Mouse (Mus musculus): ENCODE results near the gene Chd1l.

Gene Chd1l

DNA sequence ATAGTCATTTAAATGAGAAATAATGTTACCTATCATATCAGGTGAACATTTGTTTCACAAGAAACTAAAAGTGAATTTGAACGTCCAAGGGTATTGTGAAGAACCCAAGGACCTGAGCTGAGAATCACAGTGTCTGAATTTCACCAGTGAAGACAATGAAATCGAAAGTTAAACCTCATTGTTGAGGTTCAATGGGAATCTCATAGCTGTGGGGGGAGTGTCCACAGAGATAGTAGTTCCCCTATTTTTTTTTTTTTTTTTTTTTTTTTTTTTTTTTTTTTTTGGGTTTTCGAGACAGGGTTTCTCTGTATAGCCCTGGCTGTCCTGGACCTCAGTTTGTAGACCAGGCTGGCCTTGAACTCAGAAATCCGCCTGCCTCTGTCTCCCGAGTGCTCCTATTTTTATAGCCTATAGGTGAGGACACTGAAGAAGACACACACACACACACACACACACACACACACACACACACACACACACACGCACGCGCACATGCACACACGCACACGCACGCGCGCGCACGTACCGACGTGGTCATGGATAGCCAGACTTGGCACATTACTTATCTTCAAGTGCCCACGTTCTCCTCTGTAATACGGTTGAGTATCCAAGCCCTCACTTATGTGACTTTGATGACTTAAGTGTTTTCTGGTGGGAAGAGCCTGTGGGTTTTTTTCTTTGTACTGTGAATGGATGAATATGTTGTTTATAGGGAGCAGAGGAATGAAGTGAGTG lies 7.3 kb upstream of the Chd1l start:
- DNase-seq (ENCODE audit: low spot score in 2 of 2): no peak

DNA sequence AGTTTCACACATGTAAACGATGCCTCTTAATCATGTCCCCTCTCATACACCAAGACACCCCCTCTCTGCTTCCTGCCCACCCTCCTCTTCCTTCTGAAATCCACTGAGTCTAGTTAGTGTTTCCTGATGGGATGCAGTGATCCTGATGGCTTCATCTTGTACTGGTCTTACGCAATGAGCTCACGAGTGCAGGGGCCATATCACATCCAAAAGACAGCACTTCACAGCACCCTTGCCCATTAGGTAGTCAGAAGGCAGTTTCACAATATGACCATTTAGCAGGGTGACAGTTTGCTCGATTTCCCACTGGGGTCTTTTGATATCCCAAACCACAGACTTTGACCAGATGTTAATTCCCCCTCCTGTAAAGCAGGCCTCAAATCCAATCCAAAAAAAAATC lies 5.9 kb upstream of the Chd1l start:
- DNase-seq (ENCODE audit: low spot score in 2 of 2): no peak

DNA sequence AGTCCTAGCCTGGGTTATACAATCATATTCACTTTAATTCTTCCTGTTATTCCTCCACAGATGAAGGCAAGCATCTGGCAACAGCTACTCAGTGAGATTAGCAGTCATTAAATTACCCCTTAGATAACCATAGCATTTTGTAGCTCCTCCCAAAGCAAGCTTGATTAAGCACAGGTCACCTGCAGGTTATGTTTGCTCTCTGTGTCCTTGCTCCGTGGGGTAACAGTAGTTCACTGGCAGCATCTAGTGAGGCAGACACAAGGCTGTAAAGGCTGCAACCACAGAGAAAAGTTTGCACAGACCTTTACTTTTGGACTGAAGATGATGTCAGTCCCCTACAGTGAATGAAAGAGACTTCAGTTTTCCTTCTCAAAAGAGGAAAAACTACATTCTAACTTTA lies 5.2 kb upstream of the Chd1l start:
- DNase-seq (ENCODE audit: low spot score in 2 of 2): no peak

DNA sequence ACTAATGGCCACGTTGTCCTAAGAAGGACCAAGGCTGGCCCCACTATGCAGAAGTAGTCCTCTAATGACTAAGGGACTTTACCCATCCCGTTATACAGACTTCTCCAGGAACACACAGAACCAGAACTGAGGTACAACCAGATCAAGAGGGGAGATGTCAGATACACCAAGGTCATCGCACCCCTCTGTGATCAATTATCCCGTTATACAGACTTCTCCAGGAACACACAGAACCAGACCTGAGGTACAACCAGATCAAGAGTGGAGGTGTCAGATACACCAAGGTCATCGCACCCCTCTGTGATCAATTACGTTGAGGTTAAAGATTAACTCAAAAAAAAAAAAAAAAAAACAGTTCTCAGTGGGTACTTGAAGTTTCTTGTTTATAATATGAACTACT lies 1.0 kb upstream of the Chd1l start:
- no peak for DNase-seq (ENCODE audit: low spot score in 2 of 2)

DNA sequence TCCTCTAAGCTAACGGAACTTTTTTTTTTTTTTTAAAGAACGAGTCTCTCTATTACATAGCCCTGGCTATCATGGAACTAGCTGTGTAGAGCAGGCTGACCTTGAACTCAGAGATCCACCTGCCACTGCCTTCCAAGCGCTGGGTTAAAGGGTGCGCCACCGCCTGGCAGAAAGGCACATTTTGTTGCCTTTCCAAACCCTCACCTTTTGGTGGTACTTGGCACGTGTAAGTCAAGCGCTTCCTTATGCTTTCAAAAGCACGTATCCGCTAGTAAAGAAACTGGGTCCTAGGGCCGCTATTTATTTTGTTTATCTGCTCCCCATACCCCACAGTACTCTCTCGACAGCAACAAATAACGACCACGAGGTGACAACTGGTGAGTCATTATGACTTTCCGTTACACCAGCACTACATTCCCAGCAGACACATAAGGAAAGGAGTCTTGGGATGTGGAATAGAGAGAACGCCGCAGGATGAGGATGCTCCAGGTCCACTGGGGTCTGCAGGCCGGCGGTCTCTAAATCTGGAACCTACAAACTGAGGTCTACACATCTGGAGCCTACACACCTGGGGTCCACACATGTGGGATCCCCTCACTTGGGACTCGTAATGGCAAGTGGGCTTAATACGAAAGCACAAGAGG lies 680 bp downstream of the Chd1l start:
- DNase-seq (ENCODE audit: low spot score in 2 of 2): peak; percentile 66 to 67

DNA sequence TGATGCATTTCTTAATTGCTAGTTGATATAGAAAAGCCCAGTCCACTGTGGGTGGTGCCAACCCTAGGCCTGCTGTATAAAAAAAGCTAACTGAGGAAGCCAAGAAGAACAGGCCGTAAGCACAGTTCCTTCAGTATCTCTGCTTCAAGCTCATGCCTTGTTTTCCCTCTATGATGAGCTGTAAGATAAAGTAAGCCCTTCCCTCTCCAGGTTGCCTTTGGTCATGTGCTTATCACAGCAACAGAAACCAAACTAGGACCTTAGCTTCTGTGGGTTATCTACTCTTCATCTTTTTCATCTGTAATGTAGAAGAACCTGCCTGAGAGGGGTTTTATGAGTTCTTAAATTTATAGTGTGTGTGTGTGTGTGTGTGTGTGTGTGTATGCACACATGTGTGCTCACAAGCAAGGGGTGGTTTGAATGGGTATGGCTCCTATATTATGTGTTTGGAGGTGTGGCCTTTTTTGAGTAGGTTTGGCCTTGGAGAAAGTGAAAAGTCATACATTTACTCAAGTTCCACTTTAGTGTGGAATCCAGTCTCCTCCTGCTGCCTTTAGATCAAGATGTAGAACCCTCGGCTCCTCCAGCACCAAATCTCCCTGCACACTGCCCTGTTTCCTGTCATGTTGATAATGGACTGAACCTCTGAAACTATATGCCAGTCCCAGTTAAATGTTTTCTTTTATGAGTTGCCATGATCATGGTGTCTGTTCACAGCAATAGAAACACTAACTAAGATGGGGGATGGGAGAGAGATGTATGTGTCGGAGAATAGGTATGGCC lies 9.8 kb downstream of the Chd1l start:
- DNase-seq (ENCODE audit: low spot score in 2 of 2): no peak

DNA sequence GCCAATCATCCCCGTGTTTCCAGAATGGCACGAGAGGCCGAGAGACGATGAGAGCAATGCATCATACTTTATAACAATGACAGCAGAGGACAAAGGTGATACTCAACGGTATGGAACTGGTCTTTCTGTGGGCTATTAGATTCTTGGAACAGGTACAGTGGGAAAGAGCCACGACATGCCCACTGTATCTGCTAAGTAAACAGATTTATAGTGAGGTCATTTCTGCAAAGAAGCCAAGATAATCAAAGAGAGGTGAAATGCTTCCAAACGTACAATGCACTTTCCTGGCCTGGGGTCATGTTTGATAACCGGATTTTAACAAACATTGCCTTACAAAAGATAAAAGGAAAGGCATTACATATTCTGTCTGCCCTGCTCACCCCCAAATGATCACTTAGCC lies 13.2 kb downstream of the Chd1l start:
- DNase-seq (ENCODE audit: low spot score in 2 of 2): no peak

DNA sequence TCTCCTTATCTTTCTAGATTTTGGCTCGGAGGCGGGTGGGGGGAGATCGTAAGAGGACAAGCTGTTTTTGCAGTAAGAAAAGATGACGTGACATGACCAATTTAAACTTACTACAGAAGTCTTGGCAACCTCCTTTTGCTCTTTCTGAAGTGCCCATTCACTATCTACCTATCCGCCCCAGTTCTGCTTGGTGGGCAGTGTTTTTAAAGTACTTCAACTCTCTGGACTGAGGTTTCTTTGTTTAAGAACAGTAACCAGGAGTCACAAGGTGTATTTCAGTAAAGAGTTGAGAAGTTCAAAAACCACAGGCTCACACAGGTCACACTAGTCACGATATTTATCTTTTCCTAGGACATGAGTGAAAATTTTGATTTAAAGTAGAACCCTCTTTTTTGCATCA lies 14.9 kb downstream of the Chd1l start:
- DNase-seq (ENCODE audit: low spot score in 2 of 2): no peak

DNA sequence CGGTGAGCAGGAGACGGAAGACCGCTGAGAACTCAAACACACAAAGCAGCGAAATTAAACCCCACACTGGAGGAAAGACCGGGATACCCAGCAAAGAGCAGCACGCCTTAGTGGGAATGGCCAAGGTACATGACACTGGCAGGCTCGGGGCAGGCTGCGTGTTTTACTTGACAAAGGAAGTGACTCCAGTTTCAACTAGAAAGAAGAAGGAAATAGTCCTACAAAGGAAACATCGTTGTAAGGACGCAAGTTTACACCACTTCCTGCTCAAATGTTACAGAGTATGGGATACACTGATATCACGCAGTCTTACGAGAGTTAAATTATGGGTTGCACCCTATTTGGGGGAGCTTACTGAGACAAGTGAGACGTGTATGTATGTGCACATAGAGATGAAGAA lies 15.9 kb downstream of the Chd1l start:
- DNase-seq (ENCODE audit: low spot score in 2 of 2): no peak

DNA sequence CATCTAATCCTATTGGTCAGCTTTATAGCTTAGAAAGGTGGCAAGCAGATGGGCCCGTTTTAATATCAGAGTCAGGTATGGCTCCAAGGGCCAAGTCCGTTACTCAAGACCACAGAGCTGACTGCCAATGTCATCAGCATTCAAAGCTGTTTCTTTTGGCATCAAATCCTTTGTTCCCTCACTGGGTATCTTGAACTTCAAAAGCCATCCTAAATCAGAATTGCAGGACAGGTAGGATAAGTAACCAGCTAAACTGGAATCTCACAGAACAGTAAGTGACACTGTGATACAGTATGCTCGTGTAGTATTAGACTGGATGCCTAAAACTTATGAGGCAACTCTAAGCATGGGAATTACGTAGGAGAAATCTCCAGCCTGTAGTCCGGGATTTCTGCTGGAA lies 16.9 kb downstream of the Chd1l start:
- no peak for DNase-seq (ENCODE audit: low spot score in 2 of 2)

DNA sequence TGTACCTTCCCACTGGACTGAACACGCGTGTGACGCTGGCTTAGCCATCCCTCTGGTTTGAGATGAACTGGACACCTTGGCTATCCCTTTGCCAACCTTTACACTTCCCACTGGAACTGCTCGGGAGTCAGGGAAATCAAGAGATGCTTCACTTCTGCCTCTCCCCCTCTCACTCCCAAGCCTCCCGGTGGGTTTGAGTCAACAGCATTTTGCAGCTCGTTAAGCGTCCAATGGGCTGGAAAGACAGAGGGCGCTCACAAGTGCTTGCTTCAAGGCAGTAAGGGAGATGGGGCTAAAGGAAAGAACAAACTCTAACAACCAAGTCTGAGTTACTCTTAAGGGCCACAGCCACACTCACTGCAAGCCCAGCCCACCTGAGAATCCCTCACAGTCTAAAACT lies 19.3 kb downstream of the Chd1l start:
- DNase-seq (ENCODE audit: low spot score in 2 of 2): no peak

DNA sequence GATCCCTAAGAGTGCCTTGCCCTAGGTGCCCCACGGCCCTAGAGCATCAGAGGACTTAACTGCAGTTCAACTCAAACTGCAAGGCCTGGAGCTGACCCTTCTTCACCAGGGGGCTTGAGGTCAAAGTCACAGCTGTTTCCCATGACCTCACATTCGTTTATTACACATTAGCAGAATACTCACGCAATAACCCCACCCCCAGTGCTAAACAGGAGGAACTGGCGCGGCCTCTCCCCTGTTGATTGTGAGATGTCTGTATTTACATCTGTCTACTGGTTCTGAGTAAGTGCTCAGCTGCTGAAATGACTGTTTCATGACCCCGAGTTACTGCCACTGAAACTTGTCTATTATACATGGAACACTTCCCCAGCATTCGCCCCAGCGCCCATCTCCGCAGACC lies 22.3 kb downstream of the Chd1l start:
- DNase-seq (ENCODE audit: low spot score in 2 of 2): no peak

DNA sequence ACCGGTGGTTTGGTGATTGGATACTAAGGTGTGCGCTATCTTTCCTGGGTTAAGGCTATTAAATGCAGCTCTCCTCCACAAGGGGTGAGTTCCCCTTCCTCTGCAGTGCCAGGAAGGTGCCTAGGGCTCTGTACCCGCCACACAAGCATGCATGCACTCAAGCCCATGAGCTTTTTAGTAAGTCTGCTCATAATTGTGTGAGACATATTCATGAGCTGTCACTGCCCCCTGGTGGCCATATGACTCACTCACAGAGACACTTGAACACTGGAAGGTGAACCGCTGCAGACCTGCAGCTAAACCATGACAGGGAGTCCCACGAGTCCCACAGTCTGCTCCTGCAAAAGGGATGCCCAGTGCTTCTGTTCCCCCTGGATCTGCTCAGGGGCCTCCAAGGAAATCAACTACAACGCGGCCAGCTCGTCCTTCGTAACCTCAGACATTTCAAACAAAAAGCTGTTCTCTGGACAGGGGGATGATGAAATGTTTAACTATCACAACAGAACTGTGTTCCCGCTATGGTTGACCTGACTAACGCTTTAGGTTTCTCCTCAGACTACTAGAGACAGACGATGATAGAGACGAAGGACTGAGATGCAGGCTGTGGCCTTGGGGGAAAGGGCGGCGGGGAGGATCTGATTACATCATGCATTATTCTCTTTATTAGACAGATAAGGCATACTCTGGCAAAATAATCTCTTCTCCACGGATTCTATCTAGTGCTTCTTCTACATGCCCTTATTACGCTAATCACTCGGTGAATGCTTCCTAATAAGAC lies 24.4 kb downstream of the Chd1l start:
- peak; percentile 42 to 54 for DNase-seq (ENCODE audit: low spot score in 2 of 2)

DNA sequence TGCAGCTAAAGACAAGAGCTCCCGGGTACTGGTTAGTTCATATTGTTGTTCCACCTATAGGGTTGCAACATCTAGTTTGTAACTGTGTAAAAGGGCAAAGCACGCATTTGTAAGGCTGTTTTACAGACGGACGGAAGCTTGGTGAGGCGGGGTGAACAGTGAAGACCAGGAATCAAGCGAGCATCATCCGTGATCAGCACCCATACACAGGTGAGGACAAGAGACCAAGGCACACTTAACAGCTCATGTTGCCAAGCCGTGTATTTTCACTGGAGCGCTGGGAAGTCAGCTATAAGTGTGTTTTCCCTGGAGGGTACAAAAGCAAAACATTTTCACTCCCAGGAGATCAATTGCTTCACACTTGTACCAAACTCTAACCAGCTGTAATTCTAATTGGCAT lies 36.2 kb downstream of the Chd1l start:
- no peak for DNase-seq (ENCODE audit: low spot score in 2 of 2)

DNA sequence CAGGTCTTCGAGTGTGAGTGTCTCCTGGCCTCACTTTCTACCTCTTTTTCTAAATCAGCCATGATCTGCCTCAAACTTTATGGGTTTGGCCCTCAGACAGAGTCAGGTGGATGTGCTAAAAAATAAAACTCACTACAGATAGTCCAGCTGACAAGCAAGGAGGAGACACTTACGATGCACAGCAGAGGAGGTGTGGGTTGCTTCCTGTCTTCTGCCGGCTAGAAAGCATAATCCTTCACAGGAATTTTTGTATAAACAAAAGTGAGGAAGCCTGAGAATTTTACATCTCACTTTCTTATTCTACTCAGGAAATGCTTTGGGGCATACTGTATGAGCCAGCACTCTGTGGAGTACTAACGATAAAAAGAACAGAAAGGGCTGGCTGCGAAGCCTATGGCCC lies 45.4 kb downstream of the Chd1l start:
- DNase-seq (ENCODE audit: low spot score in 2 of 2): no peak

DNA sequence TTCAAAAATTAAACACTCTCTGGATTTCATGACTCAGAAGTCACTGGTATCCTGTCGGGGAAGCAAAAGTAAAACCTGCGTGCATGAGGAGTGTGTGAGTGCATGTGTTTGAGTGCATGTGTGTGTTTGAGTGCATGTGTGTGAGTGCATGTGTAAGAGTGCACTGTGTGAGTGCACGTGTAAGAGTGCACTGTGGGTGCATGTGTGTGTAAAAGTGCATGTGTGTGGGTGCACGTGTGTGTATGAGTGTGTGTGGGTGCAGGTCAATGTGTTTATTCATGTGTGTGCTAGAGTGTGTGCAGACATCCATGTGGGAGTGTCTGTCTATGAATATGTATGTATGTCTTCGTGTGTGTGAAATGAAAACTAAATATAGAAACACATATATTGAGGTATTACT lies 51.4 kb downstream of the Chd1l start:
- no peak for DNase-seq (ENCODE audit: low spot score in 2 of 2)

DNA sequence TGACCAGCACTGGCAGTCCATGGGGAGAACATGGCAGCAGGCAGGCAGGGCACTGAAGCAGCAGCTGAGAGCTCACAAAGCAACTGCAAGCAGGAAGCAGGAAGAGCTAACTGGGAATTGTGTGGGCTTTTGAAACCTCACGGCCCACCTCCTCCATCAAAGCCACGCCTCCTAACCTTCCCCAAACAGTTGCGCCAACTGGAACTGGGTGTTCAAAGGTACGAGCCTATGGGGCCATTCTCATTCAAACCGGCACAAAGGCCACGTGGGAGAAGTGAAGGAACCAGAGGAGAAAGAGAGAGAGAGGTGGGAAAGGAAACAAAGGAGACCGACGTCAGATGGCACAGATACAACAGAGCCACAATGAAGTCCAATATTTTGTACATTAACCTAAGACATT lies 63.8 kb downstream of the Chd1l start:
- DNase-seq (ENCODE audit: low spot score in 2 of 2): no peak

DNA sequence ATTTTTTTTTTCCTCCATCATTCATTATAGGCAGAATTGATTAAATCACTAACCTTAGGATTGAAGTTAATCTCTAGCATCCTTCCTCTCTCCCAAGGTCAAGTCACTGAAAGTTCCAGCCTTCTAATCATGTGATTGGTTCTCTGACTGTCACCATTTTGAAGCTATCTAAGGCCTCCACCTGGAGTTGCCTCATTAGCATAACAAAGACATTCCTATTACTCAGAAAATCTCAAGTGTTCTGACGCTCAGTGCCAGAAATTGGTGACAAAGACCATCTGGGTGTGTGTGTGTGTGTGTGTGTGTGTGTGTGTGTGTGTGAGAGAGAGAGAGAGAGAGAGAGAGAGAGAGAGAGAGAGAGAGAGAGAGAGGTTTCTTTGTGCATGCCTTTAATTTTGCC lies 69.8 kb downstream of the Chd1l start:
- DNase-seq (ENCODE audit: low spot score in 2 of 2): no peak

DNA sequence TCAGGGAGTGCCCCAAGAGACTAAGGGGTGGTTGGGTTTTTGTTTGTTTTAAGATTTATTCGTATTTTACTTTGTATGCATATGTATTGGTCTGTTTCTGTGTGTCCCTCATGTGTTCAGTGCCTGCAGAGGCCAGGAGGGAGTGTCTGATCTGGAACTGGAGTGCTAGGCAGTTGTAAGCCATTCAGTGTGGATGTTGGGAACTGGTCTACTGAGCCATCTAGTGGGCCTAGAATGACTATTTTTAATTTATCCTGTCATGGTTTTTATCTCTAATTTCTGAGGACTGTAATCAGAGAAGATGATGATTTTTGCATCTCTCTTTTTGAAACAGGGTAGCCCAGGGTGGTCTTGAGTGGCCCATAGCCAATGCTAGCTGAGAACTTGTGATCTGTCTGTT lies 71.4 kb downstream of the Chd1l start:
- no peak for DNase-seq (ENCODE audit: low spot score in 2 of 2)

DNA sequence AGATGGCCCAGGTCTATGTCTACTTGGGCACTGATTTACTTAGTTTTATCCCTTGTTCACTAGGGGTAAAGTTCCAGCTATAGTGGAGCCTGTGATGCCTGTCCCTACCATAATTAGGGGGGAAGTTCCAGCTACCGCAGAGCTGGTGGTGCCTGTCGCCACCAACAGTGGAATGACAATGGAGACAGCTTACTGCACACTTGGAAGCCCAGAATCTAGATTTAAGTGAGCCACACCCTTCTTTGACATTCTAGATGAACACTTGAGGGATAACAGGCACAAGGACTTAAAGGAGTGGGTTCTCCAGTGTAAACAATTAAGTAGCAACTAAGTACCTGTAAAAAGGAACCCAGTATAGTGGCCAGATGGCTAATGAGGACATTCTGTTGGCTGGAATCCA lies 73.0 kb downstream of the Chd1l start:
- no peak for DNase-seq (ENCODE audit: low spot score in 2 of 2)

DNA sequence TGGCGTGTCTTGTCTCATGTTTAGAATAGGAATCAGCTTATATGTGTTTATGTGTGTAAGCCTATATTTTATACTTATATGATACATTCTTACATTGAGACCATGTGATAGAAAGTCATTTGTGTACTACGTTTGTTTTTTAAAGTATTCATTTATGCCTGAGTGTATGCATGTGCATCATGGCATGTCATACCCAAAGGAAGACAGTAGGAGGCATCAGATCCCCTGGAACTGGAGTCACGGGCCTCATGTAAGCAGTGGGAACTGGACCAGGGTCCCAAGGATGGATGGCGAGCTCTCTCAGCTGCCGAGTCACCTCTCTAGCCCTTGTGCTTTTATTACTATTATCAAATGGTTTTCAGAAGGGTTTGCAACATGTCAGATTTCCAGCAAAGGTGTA lies 74.3 kb downstream of the Chd1l start:
- no peak for DNase-seq (ENCODE audit: low spot score in 2 of 2)

DNA sequence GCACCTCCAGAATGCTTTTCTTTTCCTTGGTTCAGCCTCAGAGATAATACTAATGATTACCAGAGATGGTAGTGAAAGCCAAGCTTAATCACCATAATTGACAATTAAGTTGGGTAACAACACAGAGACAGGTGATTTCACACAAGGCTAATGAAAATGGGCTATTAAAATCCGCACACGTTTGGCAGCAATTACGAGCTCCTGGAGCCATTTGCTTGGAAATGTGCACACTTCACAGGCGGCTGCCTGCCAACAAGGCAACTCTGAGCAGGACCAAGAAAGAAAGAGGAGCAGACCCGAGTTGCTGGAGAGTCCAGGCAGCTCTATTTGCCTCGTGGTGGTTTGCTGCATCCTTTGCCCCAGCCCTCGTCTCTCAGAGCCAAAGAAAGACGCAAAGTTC lies 84.5 kb downstream of the Chd1l start:
- no peak for DNase-seq (ENCODE audit: low spot score in 2 of 2)
